Mouse (Mus musculus) embryonic facial prominence, embryonic 15.5 days (tissue): ENCODE data around the gene Slc5a10. TPM values are rescaled to one million over a fixed set of nuclear protein-coding genes. Genes with fewer than 3 reads are reported as not detected.

Experiments
- ATAC-seq: fragments of 200-750 bp; cut with Nextera tagmentation; 2 replicates; pipeline ENCODE4 v1.8.0; 2017; ENCODE audit warnings: low read depth, moderate TSS enrichment; ENCODE audit not compliant: insufficient number of reproducible peaks, low FRiP score, low TSS enrichment
- H3K27ac ChIP-seq: fragments of 300-500 bp; sonication (generic); replicated peaks from 2 replicates; pipeline ENCODE4 v1.5.1; 2015; ENCODE audit warnings: mild to moderate bottlenecking, inconsistent platforms
- H3K27me3 ChIP-seq: fragments of 300-500 bp; sonication (generic); 2 replicates; pipeline ENCODE4 v1.6.1; 2015; ENCODE audit warnings: inconsistent platforms
- H3K36me3 ChIP-seq: fragments of 300-500 bp; sonication (generic); 2 replicates; pipeline ENCODE4 v1.6.1; 2015; ENCODE audit warnings: mild to moderate bottlenecking, inconsistent platforms
- H3K4me1 ChIP-seq: fragments of 300-500 bp; sonication (generic); 2 replicates; pipeline ENCODE4 v1.6.1; 2015; ENCODE audit warnings: inconsistent platforms
- H3K4me2 ChIP-seq: fragments of 300-500 bp; sonication (generic); replicated peaks from 2 replicates; pipeline ENCODE4 v1.6.1; 2015; ENCODE audit warnings: mild to moderate bottlenecking, inconsistent platforms
- H3K4me3 ChIP-seq: fragments of 300-500 bp; sonication (generic); replicated peaks from 2 replicates; pipeline ENCODE4 v1.5.1; 2015; ENCODE audit warnings: mild to moderate bottlenecking, inconsistent platforms
- H3K9ac ChIP-seq: fragments of 300-500 bp; sonication (generic); 2 replicates; pipeline ENCODE4 v1.6.1; 2015; ENCODE audit warnings: inconsistent platforms
- H3K9me3 ChIP-seq: fragments of 300-500 bp; sonication (generic); replicated peaks from 2 replicates; pipeline ENCODE4 v1.6.1; 2016; ENCODE audit warnings: inconsistent platforms
- WGBS: fragments of 180-500 bp; shearing (Covaris S2); methylation state at CpG from one replicate; pipeline ENCODE4 v1.1.7; 2015; 5-methylcytosine and 5-hydroxymethylcytosine counted together
- polyA plus RNA-seq: library from polyadenylated mRNA; unstranded; fragments of >200 nt; fragmentation: Nextera tagmentation; extraction: Ambion mirVana; gene quantifications from 2 replicates; pipeline ENCODE4 v1.2.1, GENCODE M21; 2015

The Slc5a10 gene
- polyA plus RNA-seq, 1 experiment from 2014 or later: 0.15 TPM

DNA sequence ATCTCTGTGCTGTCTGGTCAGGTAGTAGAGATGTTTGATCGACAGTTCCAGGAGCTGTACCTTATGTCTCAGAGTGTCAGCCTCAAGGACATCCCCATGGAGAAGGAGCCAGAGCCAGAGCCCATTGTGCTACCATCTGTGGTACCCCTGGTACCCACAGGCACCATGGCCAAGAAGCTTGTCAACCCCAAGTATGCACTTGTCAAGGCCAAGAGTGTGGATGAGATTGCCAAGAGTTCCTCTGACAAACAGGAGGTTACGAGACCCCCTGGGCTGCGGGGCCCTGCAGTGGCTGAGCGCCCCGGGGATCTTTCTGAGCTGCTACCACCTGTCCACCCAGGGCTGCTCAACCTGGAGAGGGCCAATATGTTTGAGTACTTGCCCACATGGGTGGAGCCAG is 18.1 kb downstream of the Slc5a10 start:
- ATAC-seq: no peak
- Histone ChIP-seq H3K4me1 (no peaks in the 10 kb centered on the region), H3K9ac (no peak overlapping the region), H3K4me3 (no peak overlapping the region), H3K4me2 (no peak overlapping the region), H3K9me3 (no peaks in the 10 kb centered on the region), H3K36me3 (no peaks in the 10 kb centered on the region; the same call in 1 of the 2 replicates), H3K27me3 (no peaks in the 10 kb centered on the region), H3K27ac (no peak overlapping the region)
- WGBS: 88% methylated on average over 5 of the region's 5 CpGs

DNA sequence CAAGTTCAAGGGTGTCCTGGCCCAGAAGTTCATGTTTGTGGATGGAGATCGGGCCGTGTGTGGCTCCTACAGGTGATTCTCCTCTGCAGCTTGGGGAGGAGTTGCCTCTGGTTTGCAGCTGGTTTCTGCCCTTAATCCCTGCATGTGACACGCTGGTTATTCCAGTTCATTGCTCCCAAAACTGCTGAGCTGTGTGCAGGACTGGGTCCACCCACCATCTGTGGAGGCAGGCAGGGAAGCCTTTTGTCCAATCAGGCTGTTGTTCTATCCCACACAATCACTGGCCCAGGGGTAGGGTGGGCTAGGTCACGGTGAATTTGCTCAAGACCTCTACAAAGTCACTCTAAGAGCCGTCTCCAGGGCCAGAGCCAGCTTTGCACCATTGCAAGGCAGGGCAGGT is 18.9 kb downstream of the Slc5a10 start:
- Histone ChIP-seq H3K9me3 (no peaks in the 10 kb centered on the region), H3K4me1 (no peaks in the 10 kb centered on the region)
- WGBS: 47% methylated on average over 5 of the region's 5 CpGs

DNA sequence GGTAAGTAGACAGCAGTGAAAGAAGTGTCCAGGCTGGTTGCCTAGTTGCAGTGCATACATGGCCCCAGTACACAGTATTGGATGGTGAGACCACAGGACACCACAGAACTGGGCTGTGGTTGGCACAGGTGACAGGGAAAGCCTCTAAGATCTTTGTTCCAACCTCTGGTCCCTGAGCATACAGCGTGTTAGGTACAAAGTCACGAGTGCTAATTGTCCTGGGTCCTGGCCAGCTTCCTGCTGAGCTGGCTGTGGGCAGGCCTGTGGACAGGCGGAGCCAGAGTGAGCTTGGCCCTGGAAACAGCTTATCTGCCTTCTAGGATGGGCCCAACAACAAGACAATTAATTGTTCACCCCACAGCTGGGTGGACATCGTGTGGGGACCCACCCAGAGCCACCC is 20.7 kb downstream of the Slc5a10 start:
- Histone ChIP-seq H3K9ac (no peak overlapping the region), H3K36me3 (no peaks in the 10 kb centered on the region; the same call in 1 of the 2 replicates), H3K9me3 (no peaks in the 10 kb centered on the region), H3K4me3 (no peak overlapping the region), H3K27me3 (no peaks in the 10 kb centered on the region), H3K4me1 (no peaks in the 10 kb centered on the region), H3K4me2 (no peak overlapping the region), H3K27ac (no peak overlapping the region)
- 63% methylated on average over 4 of the region's 4 CpGs for WGBS
- no peak for ATAC-seq

More for the DNA sequence above, 18.9 kb downstream of the Slc5a10 start:
- Histone ChIP-seq H3K27me3 (no peaks in the 10 kb centered on the region), H3K36me3 (no peaks in the 10 kb centered on the region; the same call in 1 of the 2 replicates), H3K27ac (no peak overlapping the region), H3K9ac (no peak overlapping the region), H3K4me2 (no peak overlapping the region), H3K4me3 (no peak overlapping the region)
- ATAC-seq: no peak

DNA sequence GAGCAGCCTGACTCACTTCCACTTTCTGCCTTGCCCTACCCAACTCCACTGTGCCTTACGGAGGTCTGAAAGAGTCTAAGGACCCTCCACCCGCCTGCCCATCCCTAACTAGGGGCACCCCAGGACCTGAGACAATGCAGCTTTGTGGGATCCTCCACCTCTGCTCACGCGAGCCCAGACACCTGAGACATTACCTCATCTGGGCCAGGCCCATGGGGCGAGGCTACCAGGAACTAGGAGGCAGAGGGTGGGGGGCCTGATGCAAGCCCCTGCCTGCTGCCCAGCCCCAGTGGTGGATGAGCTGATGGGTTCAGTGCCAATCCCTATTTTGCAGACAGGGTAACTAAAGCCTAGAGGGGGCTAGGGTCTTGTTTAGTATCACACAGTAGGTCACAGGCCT is 21.2 kb downstream of the Slc5a10 start:
- H3K27ac ChIP-seq: peak overlapping the region; percentile 35; the same call in 1 of the 2 replicates
- H3K9me3 ChIP-seq: no peaks in the 10 kb centered on the region
- no peak overlapping the region for H3K4me2 ChIP-seq
- H3K4me3 ChIP-seq: no peak overlapping the region
- no peak for ATAC-seq
- WGBS: 61% methylated on average over 5 of the region's 5 CpGs
- H3K27me3 ChIP-seq: no peaks in the 10 kb centered on the region
- H3K36me3 ChIP-seq: no peaks in the 10 kb centered on the region; the same call in 1 of the 2 replicates
- no peaks in the 10 kb centered on the region for H3K4me1 ChIP-seq
- no peak overlapping the region for H3K9ac ChIP-seq

DNA sequence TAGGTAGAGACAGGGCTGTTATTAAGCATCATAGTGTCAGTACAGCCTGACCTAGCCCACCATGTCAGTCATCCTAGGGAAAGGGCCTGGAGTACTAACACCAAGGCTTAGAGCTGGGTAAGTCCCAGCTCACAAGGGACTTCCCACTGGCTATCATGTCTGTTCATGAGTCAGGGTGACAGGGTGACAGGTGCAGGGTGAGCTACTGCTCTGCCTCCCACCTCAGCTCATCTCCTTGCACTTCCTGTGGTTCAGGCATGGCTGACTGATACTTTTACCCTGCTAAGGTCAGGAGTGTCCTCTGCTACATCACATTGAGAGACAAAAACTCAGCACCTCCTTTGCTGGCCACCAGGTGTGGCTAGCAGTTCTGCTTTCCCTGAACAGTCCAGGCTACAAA is 21.8 kb downstream of the Slc5a10 start:
- Histone ChIP-seq H3K4me3 (no peak overlapping the region), H3K4me1 (no peaks in the 10 kb centered on the region), H3K27ac (no peak overlapping the region), H3K36me3 (no peaks in the 10 kb centered on the region; the same call in 1 of the 2 replicates), H3K4me2 (no peak overlapping the region), H3K9me3 (no peaks in the 10 kb centered on the region), H3K27me3 (no peaks in the 10 kb centered on the region), H3K9ac (no peak overlapping the region)
- ATAC-seq: no peak

DNA sequence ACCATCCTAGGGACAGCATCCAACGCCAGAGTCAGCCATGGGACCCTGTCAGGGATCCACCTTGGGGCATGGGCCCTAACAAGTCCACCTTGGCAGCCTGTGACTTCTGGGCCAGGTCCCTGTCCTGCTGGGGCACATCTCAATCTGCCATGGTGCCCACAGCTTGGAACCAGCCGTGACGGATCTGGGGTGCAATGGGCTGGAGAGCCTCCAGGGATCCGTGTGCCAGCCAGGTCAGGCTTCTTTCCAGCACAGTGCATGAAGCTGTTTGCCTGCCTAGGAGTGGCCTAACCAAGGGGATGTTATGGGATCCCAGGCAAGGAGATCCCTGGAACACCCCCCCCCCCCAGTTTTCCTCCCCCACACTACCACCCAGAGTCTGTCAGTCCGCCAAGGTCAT is 27.6 kb downstream of the Slc5a10 start:
- WGBS: 87% methylated on average over 5 of the region's 5 CpGs
- Histone ChIP-seq H3K27me3 (no peaks in the 10 kb centered on the region), H3K4me3 (no peak overlapping the region), H3K4me1 (peaks cover 7% of the 10 kb centered on the region; the same call in 1 of the 2 replicates), H3K27ac (no peak overlapping the region), H3K36me3 (no peaks in the 10 kb centered on the region), H3K9ac (no peak overlapping the region), H3K9me3 (no peaks in the 10 kb centered on the region), H3K4me2 (no peak overlapping the region)
- no peak for ATAC-seq

DNA sequence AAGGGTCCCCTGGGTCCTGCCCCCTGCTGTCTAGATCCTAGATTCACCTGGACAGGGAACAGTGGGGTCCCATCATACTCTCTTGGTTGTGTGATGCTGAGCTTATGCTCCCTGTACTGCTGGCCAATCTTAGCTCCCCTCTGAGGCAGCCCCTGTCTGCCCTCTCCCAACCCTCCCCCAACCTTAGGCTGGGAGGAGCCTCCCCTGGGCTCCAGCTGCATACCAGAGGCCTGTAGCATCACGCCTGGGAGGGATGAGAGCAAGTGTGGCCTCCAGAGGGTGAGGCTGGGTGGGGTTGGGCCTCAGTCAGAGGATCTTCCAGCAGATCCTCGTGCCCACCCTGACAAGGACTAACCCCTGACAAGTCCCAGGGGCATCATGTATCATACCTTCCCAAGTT is 33.0 kb downstream of the Slc5a10 start:
- 33% methylated on average over 2 of the region's 2 CpGs for WGBS
- no peaks in the 10 kb centered on the region for H3K9me3 ChIP-seq
- peaks cover 34% of the 10 kb centered on the region for H3K4me1 ChIP-seq
- peak overlapping the region; percentile 66 for H3K27ac ChIP-seq
- no peak for ATAC-seq
- no peak overlapping the region for H3K9ac ChIP-seq
- no peak overlapping the region for H3K4me3 ChIP-seq
- H3K36me3 ChIP-seq: no peaks in the 10 kb centered on the region
- H3K4me2 ChIP-seq: 0 out of 2 replicates have a peak overlapping the region, but pooled peaks have one; percentile 21
- peaks cover 27% of the 10 kb centered on the region for H3K27me3 ChIP-seq

DNA sequence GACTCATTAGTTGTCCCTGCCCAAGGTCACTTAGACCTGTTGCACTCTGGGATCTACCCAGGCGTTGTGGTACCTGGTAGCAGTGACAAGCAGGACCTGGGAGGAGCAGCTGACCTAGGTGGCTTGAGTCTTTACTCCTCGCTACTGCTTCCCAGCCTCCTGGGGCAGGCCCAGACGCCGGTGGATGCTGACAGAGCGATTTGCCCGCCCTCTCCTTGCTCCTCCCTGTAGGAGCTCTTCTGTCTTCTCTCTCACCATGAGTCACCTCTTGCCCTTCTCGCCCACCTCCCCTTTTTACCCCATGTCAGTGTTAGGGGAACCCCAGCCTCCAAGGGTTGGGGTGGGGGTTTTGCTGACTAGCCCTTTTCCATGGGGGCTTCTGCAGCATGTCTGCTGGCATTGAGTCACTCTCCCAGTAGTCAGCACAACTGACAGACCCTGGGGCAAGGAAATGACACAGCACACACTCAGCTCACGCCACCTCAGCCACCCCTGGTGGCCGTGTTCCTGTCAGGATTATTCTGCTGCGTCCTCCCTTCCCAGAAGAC is 33.6 kb downstream of the Slc5a10 start:
- H3K9ac ChIP-seq: no peak overlapping the region
- H3K27me3 ChIP-seq: peaks cover 27% of the 10 kb centered on the region
- WGBS: 33% methylated on average over 10 of the region's 10 CpGs
- 0 out of 2 replicates have a peak overlapping the region, but pooled peaks have one; percentile 8 for H3K4me3 ChIP-seq
- H3K27ac ChIP-seq: peak overlapping the region; percentile 66
- ATAC-seq: no peak
- H3K4me2 ChIP-seq: peak overlapping the region; percentile 21
- H3K36me3 ChIP-seq: no peaks in the 10 kb centered on the region
- H3K4me1 ChIP-seq: peaks cover 34% of the 10 kb centered on the region
- no peaks in the 10 kb centered on the region for H3K9me3 ChIP-seq

DNA sequence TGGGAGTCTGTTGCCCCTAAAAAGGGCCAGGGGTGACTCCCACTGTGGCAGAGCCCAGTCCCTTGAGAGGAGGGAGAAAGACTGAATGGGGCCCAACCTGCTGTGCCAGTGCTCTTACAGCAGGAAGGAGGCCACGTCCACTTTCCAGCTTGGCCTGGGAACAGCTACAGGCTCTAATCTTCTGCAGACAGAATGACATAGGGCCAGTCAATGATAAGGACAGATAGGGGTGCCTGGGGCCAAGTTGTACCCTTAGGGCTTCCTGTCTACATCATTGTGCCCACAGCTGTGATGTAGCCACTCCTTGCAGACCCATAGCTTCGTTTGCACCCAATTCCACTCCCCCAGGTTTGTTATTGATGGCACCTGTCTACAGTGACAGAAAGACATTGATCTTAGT is 34.5 kb downstream of the Slc5a10 start:
- WGBS: 54% methylated on average over 2 of the region's 2 CpGs
- Histone ChIP-seq H3K27ac (peak overlapping the region; percentile 17; the same call in 1 of the 2 replicates), H3K36me3 (no peaks in the 10 kb centered on the region), H3K4me1 (peaks cover 34% of the 10 kb centered on the region), H3K4me2 (peak overlapping the region; percentile 72), H3K9ac (no peak overlapping the region), H3K4me3 (no peak overlapping the region), H3K27me3 (peaks cover 27% of the 10 kb centered on the region), H3K9me3 (no peaks in the 10 kb centered on the region)
- ATAC-seq: no peak

DNA sequence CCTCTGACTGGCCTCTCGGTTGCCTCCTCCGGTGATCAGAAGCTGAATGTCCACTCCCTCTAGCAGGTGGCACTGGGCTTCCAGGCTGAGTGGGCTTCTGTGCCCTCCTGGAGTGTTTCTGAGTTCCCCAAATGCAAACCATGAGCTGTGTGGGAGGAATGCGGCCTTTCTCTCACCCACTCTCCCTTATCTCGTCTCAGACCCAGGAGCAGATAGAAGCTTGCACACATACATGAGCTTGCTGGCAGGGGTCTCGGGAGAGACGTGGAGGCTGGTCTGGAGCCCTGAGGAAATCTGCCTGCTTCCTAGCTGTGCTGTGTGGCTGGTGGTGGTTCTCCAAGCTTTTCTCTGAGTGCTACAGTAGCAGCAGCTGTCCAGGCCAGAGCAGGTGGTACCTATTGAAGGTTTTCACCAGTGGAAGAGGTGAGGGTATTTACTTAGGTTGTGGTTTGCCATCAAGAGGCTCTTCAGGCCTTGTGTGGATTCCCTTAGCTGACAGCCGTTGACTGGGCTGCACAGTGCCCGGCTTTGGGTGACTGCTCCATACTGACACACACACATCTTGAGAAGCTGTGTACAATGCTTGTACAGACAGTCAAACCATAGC is 35.4 kb downstream of the Slc5a10 start:
- Histone ChIP-seq H3K27ac (0 out of 2 replicates have a peak overlapping the region, but pooled peaks have one; percentile 2), H3K4me2 (peak overlapping the region; percentile 72), H3K9me3 (no peaks in the 10 kb centered on the region), H3K36me3 (no peaks in the 10 kb centered on the region), H3K27me3 (peaks cover 27% of the 10 kb centered on the region), H3K9ac (no peak overlapping the region), H3K4me1 (peaks cover 34% of the 10 kb centered on the region), H3K4me3 (peak overlapping the region; percentile 48)
- 71% methylated on average over 8 of the region's 8 CpGs for WGBS
- ATAC-seq: no peak

DNA sequence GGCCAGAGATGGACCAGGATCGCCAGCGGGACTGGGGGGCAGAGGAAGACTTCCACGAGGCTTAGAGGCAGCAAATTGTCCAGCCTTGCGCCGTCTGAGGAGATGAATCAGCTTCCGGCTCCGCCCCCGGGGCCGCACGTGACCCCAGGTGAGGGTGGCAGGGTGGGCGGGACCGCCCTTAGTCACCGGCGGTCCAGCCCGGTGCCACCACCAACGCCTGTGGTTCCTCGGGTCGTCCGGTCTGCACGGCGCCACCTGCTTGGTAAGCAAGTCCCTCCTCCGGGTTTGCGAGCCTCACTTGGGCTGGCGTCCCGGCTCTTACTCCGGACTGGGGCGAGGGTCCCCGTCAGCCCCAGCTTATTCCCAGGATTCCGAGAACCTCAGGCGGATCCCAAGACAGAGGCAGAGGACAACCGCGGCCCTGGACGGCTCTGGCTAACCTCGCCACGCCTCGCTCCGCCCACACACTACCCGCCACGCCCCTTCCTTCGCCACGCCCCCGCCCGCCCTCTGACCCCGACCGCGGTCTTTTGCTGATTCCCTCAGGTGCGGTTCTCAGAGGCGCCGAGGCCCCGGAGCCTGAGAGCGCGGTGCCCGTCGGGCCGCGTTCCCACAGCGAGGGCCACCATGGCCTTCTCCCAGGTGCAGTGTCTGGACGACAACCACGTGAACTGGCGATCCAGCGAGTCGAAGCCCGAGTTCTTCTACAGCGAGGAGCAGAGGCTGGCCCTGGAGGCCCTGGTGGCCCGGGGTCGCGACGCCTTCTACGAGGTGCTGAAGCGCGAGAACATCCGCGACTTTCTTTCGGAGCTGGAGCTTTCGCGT is 36.5 kb downstream of the Slc5a10 start, which contains the start of gene Fam83g:
Fam83g (plus strand) TSS at position 185 of the 825 bp plus-strand sequence.
- Histone ChIP-seq H3K9me3 (no peaks in the 10 kb centered on the region), H3K36me3 (no peaks in the 10 kb centered on the region), H3K9ac (peak within 1 kb of the TSS; percentile 6; the same call in 1 of the 2 replicates), H3K27me3 (peaks cover 27% of the 10 kb centered on the region), H3K4me1 (peaks cover 34% of the 10 kb centered on the region), H3K27ac (peak within 1 kb of the TSS; percentile 44; the same call in 1 of the 2 replicates), H3K4me2 (peak within 1 kb of the TSS; percentile 72), H3K4me3 (peak within 1 kb of the TSS; percentile 48)
- peak; percentile 68 for ATAC-seq
- 2% methylated on average over 76 of the region's 76 CpGs for WGBS
